Mouse (Mus musculus) liver, embryonic 12.5 days (tissue): Measurements from ENCODE around the gene Gp1ba. TPM values are rescaled to one million over a fixed set of nuclear protein-coding genes. Genes with fewer than 3 reads are reported as not detected.

ENCODE experiments used
- ATAC-seq: fragments of 200-750 bp; cut with Nextera tagmentation; 2 replicates; pipeline ENCODE4 v1.8.0; 2017; ENCODE audit warnings: moderate number of reproducible peaks, mild to moderate bottlenecking, moderate library complexity
- H3K27ac ChIP-seq: fragments of 300-500 bp; sonication (generic); 2 replicates; pipeline ENCODE4 v1.5.1; 2016; ENCODE audit warnings: mild to moderate bottlenecking
- H3K27me3 ChIP-seq: fragments of 300-500 bp; sonication (generic); replicated peaks from 2 replicates; pipeline ENCODE4 v1.6.1; 2016; ENCODE audit warnings: mild to moderate bottlenecking, moderate library complexity
- H3K36me3 ChIP-seq: fragments of 300-500 bp; sonication (generic); 2 replicates; pipeline ENCODE4 v1.6.1; 2016; ENCODE audit warnings: mild to moderate bottlenecking, moderate library complexity
- H3K4me1 ChIP-seq: fragments of 300-500 bp; sonication (generic); 2 replicates; pipeline ENCODE4 v1.6.1; 2016
- H3K4me2 ChIP-seq: fragments of 300-500 bp; sonication (generic); 2 replicates; pipeline ENCODE4 v1.6.1; 2016; ENCODE audit warnings: mild to moderate bottlenecking, moderate library complexity
- H3K4me3 ChIP-seq: fragments of 300-500 bp; sonication (generic); 2 replicates; pipeline ENCODE4 v1.5.1; 2016; ENCODE audit warnings: mild to moderate bottlenecking, moderate library complexity
- H3K9ac ChIP-seq: fragments of 300-500 bp; sonication (generic); 2 replicates; pipeline ENCODE4 v1.6.1; 2016; ENCODE audit warnings: mild to moderate bottlenecking, moderate library complexity
- H3K9me3 ChIP-seq: fragments of 300-500 bp; sonication (generic); replicated peaks from 2 replicates; pipeline ENCODE4 v1.6.1; 2016; ENCODE audit warnings: mild to moderate bottlenecking, moderate library complexity
- WGBS: fragments of 180-500 bp; shearing (Covaris S2); methylation state at CpG from one replicate; pipeline ENCODE4 v1.1.7; 2016; ENCODE audit not compliant: insufficient replicate concordance; 5-methylcytosine and 5-hydroxymethylcytosine counted together
- polyA plus RNA-seq: library from polyadenylated mRNA; unstranded; fragments of >200 nt; fragmentation: Nextera tagmentation; extraction: Ambion mirVana; gene quantifications from 2 replicates; pipeline ENCODE4 v1.2.1, GENCODE M21; 2016

The Gp1ba gene
- polyA plus RNA-seq, 1 experiment from 2014 or later, result 5.5 TPM

DNA sequence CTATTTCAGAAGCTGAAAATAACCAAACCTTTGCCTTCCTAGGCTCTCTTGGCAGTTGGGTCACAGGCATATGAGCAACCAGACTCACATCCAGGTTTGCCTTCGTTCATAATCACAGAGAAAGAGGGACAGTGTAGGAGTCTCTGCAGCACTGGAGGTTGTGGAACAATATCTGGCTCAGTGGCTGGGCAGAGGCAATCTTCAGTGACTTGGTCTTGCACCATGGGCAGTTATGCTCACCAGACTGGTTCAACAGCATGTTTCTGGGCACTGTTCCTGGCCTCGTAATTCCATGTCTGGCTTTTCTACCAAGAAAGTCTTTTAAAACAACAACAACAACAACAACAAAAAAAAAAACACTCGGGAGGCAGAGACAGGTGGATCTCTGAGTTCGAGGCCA lies 3.3 kb upstream of the Gp1ba start:
- Histone ChIP-seq H3K9ac (no peak overlapping the region), H3K4me2 (no peak overlapping the region), H3K27ac (no peak overlapping the region), H3K4me1 (peaks cover 42% of the 10 kb centered on the region), H3K27me3 (no peaks in the 10 kb centered on the region), H3K9me3 (no peaks in the 10 kb centered on the region), H3K36me3 (no peaks in the 10 kb centered on the region), H3K4me3 (no peak overlapping the region)
- no peak for ATAC-seq
- 75% methylated on average over 4 of the region's 4 CpGs for WGBS

DNA sequence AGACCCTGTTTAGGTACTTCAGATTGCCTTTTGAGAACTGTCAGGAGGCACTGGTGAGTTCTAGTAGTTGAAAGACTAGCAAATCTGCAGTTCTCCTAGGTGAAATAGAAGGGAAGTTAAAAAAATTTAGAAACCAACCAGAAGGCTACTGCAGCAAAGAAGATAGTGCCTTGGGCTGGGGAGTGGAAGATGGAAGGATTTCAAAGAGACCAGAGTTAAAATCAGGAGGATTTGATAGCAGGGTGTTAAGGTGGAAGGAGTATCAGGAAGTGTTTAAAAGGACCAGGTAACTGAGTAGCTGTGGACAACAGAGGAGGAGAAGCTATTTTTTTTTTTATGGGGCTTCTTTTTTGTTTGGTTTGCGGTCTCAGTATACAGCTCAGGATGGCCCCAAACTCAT lies 1.2 kb upstream of the Gp1ba start:
- peak overlapping the region; percentile 67 for H3K4me2 ChIP-seq
- WGBS, result 82% methylated on average over 1 of the region's 1 CpGs
- peaks cover 53% of the 10 kb centered on the region for H3K4me1 ChIP-seq
- no peaks in the 10 kb centered on the region for H3K9me3 ChIP-seq
- no peak for ATAC-seq
- H3K36me3 ChIP-seq, result peaks cover 1% of the 10 kb centered on the region
- H3K4me3 ChIP-seq, result no peak overlapping the region
- H3K27ac ChIP-seq, result peak overlapping the region; percentile 92
- H3K9ac ChIP-seq, result peak overlapping the region; percentile 63; the same call in 1 of the 2 replicates
- H3K27me3 ChIP-seq, result no peaks in the 10 kb centered on the region

DNA sequence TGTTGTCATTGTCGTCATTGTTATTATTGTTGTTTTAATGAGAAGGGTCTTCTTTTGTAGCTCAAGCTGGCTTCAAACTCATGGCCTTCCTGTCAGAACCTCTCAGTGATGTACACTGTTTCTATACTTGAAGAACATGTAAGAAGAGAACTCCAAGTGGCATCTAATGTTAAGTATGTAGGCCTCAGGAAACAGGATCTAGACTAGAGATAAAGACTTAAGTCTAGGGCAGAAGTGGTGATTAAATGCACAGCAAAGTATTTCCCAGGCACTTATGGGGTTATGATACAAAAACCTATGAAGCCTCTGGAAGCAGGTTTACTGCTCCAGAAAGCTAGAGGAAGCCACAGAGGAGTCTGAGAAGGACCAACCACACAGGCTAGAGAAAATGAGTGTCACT lies 629 bp upstream of the Gp1ba start:
- WGBS, result 37% methylated on average over 1 of the region's 1 CpGs
- H3K4me1 ChIP-seq, result peaks cover 53% of the 10 kb centered on the region
- H3K9ac ChIP-seq, result peak overlapping the region; percentile 63
- H3K27ac ChIP-seq, result peak overlapping the region; percentile 92
- peak overlapping the region; percentile 67 for H3K4me2 ChIP-seq
- H3K36me3 ChIP-seq, result peaks cover 7% of the 10 kb centered on the region
- H3K27me3 ChIP-seq, result no peaks in the 10 kb centered on the region
- ATAC-seq, result no peak
- H3K4me3 ChIP-seq, result peak overlapping the region; percentile 35
- H3K9me3 ChIP-seq, result no peaks in the 10 kb centered on the region

- Histone ChIP-seq H3K4me3 (no peak overlapping the region), H3K9me3 (no peaks in the 10 kb centered on the region), H3K27me3 (no peaks in the 10 kb centered on the region), H3K27ac (peak overlapping the region; percentile 92), H3K9ac (peak overlapping the region; percentile 63), H3K4me2 (peak overlapping the region; percentile 67), H3K36me3 (peaks cover 22% of the 10 kb centered on the region), H3K4me1 (peaks cover 61% of the 10 kb centered on the region)
- 70% methylated on average over 8 of the region's 8 CpGs for WGBS
- ATAC-seq, result no peak
Measured at GRCm38 (mm10) chr11:70639976-70640375, 1.1 kb downstream of the Gp1ba start.

GRCm38 (mm10) chr11:70641241-70641640 lies 2.3 kb downstream of the Gp1ba start:
- WGBS, result 52% methylated on average over 7 of the region's 7 CpGs
- Histone ChIP-seq H3K4me2 (no peak overlapping the region), H3K27ac (peak overlapping the region; percentile 21; the same call in 1 of the 2 replicates), H3K4me1 (peaks cover 74% of the 10 kb centered on the region), H3K4me3 (no peak overlapping the region), H3K9ac (no peak overlapping the region), H3K36me3 (peaks cover 29% of the 10 kb centered on the region), H3K27me3 (no peaks in the 10 kb centered on the region), H3K9me3 (no peaks in the 10 kb centered on the region)
- ATAC-seq, result no peak

- Histone ChIP-seq H3K27me3 (no peaks in the 10 kb centered on the region), H3K27ac (peak overlapping the region; percentile 28; the same call in 1 of the 2 replicates), H3K4me1 (peaks cover 64% of the 10 kb centered on the region), H3K9me3 (no peaks in the 10 kb centered on the region), H3K9ac (no peak overlapping the region), H3K4me2 (no peak overlapping the region), H3K4me3 (no peak overlapping the region), H3K36me3 (peaks cover 29% of the 10 kb centered on the region)
- 84% methylated on average over 6 of the region's 6 CpGs for WGBS
- ATAC-seq, result no peak
Measured at GRCm38 (mm10) chr11:70643051-70643450, 4.1 kb downstream of the Gp1ba start.

- WGBS, result 88% methylated on average over 8 of the region's 8 CpGs
- Histone ChIP-seq H3K4me2 (no peak overlapping the region; the same call in 1 of the 2 replicates), H3K9ac (peak overlapping the region; percentile 87; the same call in 1 of the 2 replicates), H3K36me3 (peaks cover 41% of the 10 kb centered on the region), H3K27me3 (no peaks in the 10 kb centered on the region), H3K27ac (no peak overlapping the region), H3K4me1 (peaks cover 64% of the 10 kb centered on the region), H3K9me3 (no peaks in the 10 kb centered on the region), H3K4me3 (no peak overlapping the region)
- no peak for ATAC-seq
Measured at GRCm38 (mm10) chr11:70644564-70645103, 5.7 kb downstream of the Gp1ba start.

DNA sequence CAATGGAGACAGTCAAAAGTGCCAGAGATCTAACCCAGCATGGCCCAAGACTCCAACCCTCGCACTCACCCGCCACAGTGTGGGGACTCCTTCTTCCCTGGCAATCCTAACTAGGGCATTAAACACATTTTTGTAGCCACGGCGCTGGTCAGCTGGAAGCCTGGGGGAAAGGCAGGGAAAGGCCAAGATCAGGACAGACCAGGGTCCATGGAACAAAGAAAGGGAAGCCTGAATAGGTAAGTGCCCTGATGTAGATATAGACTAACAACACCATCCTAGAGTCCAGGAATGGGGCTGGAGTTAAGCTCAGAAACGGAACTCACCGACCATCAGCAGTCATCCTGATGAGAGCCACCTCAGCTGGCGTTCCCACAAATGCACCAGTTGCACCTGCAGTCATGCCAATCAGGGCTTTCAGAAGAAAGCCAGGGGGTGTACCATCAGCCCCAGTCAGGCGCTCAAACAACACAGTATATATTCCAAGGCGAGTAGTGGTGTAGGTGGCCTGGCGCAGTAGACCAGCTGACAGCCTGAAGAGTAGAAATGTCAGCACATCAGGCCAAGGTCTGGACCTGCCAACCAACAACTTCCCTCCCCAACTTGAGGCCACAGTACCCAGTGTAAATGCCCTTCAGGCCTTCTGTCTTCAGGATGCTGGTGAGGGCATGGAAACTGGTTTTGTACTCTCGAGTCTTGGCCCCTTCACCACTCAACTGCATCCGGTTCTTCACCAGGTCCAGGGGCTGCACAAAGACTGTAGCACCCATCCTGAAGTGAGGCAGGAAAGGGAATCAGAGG lies 6.7 kb downstream of the Gp1ba start:
- H3K27ac ChIP-seq, result peak overlapping the region; percentile 99
- H3K9me3 ChIP-seq, result no peaks in the 10 kb centered on the region
- ATAC-seq, result no peak
- no peaks in the 10 kb centered on the region for H3K27me3 ChIP-seq
- peak overlapping the region; percentile 96 for H3K4me2 ChIP-seq
- peak overlapping the region; percentile 74 for H3K4me3 ChIP-seq
- peaks cover 51% of the 10 kb centered on the region for H3K36me3 ChIP-seq
- peak overlapping the region; percentile 87 for H3K9ac ChIP-seq
- peaks cover 64% of the 10 kb centered on the region for H3K4me1 ChIP-seq
- WGBS, result 78% methylated on average over 12 of the region's 12 CpGs

- Histone ChIP-seq H3K27me3 (no peaks in the 10 kb centered on the region), H3K4me3 (peak overlapping the region; percentile 74), H3K4me1 (peaks cover 64% of the 10 kb centered on the region), H3K9me3 (no peaks in the 10 kb centered on the region), H3K27ac (peak overlapping the region; percentile 99), H3K4me2 (peak overlapping the region; percentile 96), H3K36me3 (peaks cover 56% of the 10 kb centered on the region), H3K9ac (peak overlapping the region; percentile 87)
- 21% methylated on average over 3 of the region's 3 CpGs for WGBS
- ATAC-seq, result no peak
Measured at GRCm38 (mm10) chr11:70646259-70646555, 7.3 kb downstream of the Gp1ba start.

GRCm38 (mm10) chr11:70646691-70647650 lies 8.0 kb downstream of the Gp1ba start, which contains the start of the genes Rnf167 and Slc25a11:
Gene Rnf167, plus strand, starts transcription at chr11:70647235.
Gene Slc25a11, minus strand, starts transcription at chr11:70647479.
- peak within 1 kb of the TSS; percentile 88 for H3K9ac ChIP-seq
- H3K4me2 ChIP-seq, result peak within 1 kb of the TSS; percentile 96
- peak within 1 kb of the TSS; percentile 99 for H3K27ac ChIP-seq
- peak within 1 kb of the TSS; percentile 74 for H3K4me3 ChIP-seq
- WGBS, result under 1% methylated on average over 63 of the region's 63 CpGs
- no peaks in the 10 kb centered on the region for H3K27me3 ChIP-seq
- H3K4me1 ChIP-seq, result peaks cover 67% of the 10 kb centered on the region
- H3K9me3 ChIP-seq, result no peaks in the 10 kb centered on the region
- ATAC-seq, result peak; percentile 81
- H3K36me3 ChIP-seq, result peaks cover 64% of the 10 kb centered on the region

- Histone ChIP-seq H3K27me3 (no peaks in the 10 kb centered on the region), H3K4me3 (peak overlapping the region; percentile 74), H3K36me3 (peaks cover 71% of the 10 kb centered on the region), H3K4me1 (peaks cover 76% of the 10 kb centered on the region), H3K9ac (peak overlapping the region; percentile 88), H3K9me3 (no peaks in the 10 kb centered on the region), H3K4me2 (peak overlapping the region; percentile 93), H3K27ac (peak overlapping the region; percentile 99)
- WGBS, result 2% methylated on average over 28 of the region's 28 CpGs
- peak; percentile 40 for ATAC-seq
Measured at GRCm38 (mm10) chr11:70647716-70648420, 8.9 kb downstream of the Gp1ba start.
